Mouse (Mus musculus): ENCODE data around the gene Art3. TPM values are rescaled to one million over a fixed set of nuclear protein-coding genes. Genes with fewer than 3 reads are reported as not detected.

The Art3 gene
- not detected in 2 replicates for total RNA-seq (2017)

DNA sequence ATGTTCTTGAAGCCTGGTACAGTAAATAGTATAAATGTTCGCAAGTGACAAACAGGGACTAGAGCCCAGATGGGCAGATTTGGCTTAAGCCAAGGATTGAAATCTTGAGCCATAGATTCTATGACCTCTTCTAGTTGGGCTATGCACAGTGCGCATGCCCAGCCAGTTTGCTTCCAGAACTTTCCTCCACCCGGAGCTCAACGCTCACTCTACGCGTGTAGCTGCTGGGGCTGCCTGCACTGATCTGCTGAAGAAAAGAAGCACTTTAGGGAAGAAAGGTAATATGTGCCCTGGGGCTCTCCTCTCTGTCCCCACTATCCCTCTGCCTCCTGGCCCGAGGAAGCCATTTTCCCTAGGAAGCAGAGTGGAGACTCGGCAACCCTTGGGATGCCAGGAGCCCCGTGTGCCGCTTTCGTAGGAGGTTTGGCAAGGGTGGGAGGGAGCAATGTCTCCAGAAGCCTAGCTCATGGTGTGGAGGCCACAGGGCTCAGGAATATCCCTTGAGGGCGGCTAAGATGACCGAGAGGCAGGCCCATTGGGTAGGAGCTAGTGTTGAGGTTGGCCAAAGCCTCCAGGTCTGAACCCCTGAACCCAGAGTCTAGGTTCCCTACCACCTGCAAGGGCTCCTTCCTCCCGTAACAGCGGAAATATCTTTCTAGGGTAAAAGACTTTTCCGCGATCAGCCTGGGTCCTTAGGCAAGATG, at the start of gene Art3:
Gene Art3 (plus strand): TSS at position 193 of the 704 bp plus-strand sequence.
- no peak for ATAC-seq (replicated peaks; ENCODE audit: low read depth, poor library complexity, severe bottlenecking)

GRCm38 (mm10) chr5:92282571-92282970, 49.1 kb upstream of the Art3 start:
- ATAC-seq (replicated peaks; ENCODE audit: low read depth, poor library complexity, severe bottlenecking) = no peak

- ATAC-seq (replicated peaks; ENCODE audit: low read depth, poor library complexity, severe bottlenecking) = no peak; the same call in 1 of the 2 replicates
Observed at GRCm38 (mm10) chr5:92283107-92283506, 48.5 kb upstream of the Art3 start.

GRCm38 (mm10) chr5:92287840-92288239, 43.8 kb upstream of the Art3 start:
- ATAC-seq (replicated peaks; ENCODE audit: low read depth, poor library complexity, severe bottlenecking) = no peak

DNA sequence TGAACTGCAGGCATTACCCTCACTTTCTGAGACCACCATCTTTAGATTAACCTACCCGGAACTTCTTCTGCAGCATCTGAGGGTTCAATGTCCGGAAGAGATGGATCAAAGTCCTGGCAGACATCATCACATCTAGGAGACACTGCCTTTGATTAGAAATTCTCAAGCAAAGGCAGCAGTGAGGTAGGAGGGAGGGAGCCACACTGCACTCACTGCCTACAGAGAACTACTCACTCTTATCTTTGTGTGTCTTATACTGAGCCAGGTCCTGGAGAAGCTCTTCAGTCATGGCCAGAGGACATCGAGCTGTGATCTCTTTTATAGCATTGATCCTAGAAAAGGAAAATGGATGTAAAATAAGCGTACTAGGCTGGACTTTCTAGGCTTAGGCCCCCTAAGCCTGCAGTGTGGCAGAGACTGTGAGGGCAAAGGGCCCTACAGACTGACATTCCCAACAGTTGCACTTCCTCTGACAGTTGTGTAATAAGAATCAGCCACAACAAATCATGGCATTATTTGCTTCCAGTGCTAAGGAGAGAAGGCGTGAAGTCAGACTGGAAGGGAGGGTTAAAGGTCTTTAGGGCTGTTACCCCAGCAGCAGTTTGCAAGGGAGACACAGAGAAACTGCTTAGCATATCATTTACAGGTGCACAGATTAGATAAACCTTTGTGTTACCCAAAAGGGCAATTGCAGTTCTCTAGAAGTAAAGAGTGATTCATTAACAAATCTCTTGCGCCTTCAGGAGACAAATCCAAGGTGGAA, 39.8 kb upstream of the Art3 start:
- no peak for ATAC-seq (replicated peaks; ENCODE audit: low read depth, poor library complexity, severe bottlenecking)

GRCm38 (mm10) chr5:92294525-92294924, 37.1 kb upstream of the Art3 start:
- no peak for ATAC-seq (replicated peaks; ENCODE audit: low read depth, poor library complexity, severe bottlenecking)

DNA sequence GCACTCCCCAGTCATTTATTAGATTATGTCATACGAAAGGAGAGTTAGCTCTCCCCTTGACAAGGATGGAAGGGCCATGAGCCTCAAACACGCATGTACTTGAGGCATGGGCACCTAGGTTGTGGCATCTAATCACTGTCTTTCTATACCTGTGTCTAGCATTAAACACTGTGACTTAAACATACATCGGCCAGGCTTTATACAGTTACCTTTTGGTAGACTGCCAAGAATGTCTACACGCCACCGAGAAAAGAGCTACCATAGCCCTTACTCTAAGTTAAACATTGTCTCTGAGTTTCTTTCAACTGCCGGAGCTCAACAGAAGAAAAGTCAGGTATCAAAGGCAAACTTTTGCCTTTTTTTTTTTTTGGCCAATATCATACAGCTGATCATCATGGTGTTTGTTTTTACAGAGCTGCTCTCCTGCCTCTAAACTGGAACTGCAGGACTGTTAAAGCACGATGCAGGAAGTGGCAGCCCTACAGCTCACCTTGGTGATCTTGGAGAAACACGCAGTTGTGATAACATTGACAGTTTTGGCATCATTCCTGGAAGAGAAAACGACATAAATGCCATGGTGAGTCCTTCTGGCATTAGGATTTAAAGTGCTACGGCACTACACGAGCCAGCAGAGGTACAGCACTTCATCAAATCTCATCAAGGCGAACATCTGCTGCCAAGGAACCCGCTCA, 29.3 kb upstream of the Art3 start:
- no peak for ATAC-seq (replicated peaks; ENCODE audit: low read depth, poor library complexity, severe bottlenecking)

DNA sequence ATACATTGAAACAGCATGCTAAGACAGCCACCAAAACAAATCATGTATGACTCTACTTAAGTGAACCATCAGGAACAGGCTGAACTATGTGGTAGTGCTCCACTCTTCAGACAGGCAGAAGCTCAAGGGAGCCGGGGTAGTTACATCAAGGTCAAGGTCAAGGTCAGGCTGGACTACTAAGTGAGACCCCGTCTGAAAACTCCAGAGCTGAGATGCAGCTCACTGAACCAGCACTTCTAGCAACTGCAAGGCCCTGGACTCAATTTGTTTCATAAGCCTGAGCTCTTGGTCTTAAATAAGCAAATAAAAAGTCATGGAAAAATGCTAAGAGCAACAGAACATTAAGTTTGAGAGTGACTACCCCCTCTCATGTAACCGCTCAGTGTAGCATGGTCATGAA, 27.3 kb upstream of the Art3 start:
- no peak for ATAC-seq (replicated peaks; ENCODE audit: low read depth, poor library complexity, severe bottlenecking)

DNA sequence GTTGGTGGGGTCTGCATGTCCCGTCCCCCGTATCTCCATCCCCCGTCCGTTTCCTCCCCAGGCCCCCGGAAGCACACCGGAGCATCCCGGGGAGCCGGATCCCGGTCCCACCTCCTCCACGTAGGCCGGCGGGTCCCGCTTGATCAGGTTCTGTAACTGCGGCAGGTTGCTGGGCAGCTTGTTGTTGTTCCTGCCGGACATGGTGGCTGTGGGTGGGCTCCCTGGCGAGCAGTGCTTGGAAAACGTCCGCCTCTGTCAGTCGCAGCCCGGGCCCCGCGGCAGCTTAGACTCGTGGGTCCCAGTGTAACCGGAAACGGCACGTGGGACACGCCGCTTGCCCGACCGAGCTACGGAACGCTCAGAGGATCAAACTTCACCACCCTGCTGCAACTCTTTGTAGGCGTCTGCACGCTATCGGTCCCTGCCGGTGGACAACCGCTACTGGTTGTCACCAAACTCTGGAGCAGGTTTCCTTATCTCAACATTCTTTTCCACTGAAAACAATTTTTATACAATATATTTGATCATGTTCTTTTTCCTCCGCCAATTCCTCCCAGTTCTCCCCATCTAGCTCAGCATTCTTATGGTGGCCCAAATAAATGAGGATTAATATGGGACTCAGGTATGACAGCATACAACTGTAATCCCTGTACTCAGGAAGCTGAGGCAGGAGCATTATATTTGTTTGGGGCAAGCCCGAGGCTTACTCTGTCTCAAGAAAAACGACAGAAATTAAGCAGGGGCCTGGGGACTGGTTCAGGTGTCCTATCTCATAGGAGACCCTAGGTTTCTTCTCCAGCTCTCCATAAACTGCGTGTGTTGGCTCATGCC, 21.7 kb upstream of the Art3 start, which contains the start of gene Sdad1:
Gene Sdad1 (minus strand): TSS at position 799 of the 831 bp plus-strand sequence.
- peak; percentile 95 for ATAC-seq (replicated peaks; ENCODE audit: low read depth, poor library complexity, severe bottlenecking)

DNA sequence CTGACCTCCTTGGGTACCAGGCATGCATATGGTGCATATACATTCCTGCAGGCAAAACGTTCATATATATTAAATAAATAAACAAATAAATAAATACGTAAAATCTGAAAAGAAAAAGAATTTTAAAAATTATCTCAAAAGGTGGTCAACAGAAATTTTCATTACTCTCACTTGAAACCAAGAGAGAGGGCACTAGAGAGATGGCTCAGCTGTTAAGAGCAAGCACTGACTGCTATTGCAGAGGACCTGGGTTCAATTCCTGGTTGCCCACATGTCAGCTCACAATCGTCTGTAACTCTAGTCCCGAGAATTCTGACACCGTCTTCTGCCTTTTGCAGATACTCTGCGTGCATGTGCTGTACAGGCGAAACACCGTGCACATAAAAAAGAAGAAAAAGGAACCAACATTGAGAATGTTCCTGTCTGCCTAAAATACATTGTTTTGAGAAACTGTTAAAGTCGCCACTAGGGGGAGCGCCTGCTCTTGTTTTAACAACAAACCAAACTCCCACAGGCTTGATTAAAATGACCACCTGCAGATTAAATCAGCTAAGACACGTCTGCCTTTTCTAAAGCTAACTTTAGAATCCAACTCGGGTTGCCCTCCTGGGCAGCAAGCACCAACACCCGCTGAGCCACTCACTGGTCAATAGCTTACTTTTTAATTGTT, 19.4 kb upstream of the Art3 start:
- ATAC-seq (replicated peaks; ENCODE audit: low read depth, poor library complexity, severe bottlenecking) = peak; percentile 55

- ATAC-seq (replicated peaks; ENCODE audit: low read depth, poor library complexity, severe bottlenecking) = no peak
Observed at GRCm38 (mm10) chr5:92313776-92314175, 17.9 kb upstream of the Art3 start.

DNA sequence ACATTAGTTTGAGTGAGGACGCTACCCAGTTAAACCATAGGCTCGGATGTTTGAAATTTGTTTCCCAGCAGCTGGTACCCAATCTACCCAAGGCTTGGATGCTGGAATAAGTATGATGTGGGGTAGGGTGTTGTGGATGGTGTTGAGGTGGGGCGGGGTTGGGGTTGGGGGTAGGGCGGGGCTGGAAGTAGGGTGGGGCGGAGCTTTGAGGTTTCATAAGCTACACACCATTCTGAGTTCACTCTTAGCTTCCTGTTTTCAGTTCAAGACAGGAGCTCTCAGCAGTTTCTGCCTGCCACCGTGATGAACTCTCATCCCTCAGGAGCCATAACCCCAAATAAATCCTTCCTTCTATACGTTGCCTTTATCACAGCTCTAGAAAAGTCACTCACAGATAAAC, 13.5 kb upstream of the Art3 start:
- ATAC-seq (replicated peaks; ENCODE audit: low read depth, poor library complexity, severe bottlenecking) = peak; percentile 56; the same call in 1 of the 2 replicates

DNA sequence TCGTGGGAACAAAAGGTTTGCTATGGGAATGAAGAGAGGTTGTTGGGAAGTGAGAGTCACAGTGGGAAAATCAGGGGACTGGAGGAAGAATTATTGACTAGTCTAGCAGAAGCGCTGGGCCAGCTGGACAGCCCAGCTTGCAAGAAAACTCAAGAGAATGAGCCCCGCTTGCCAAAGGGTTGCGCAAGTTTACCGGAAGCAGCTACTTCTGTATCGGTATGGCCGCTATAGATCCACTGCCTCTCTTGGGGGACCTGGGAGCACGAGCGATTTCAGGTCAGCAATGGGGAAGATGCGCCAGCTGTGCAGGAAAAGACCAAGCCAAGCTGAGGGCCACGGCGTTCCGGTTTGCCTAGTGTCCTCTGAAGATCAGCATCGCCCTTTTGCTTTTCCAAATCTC, 13.0 kb upstream of the Art3 start:
- peak; percentile 59 for ATAC-seq (replicated peaks; ENCODE audit: low read depth, poor library complexity, severe bottlenecking)

DNA sequence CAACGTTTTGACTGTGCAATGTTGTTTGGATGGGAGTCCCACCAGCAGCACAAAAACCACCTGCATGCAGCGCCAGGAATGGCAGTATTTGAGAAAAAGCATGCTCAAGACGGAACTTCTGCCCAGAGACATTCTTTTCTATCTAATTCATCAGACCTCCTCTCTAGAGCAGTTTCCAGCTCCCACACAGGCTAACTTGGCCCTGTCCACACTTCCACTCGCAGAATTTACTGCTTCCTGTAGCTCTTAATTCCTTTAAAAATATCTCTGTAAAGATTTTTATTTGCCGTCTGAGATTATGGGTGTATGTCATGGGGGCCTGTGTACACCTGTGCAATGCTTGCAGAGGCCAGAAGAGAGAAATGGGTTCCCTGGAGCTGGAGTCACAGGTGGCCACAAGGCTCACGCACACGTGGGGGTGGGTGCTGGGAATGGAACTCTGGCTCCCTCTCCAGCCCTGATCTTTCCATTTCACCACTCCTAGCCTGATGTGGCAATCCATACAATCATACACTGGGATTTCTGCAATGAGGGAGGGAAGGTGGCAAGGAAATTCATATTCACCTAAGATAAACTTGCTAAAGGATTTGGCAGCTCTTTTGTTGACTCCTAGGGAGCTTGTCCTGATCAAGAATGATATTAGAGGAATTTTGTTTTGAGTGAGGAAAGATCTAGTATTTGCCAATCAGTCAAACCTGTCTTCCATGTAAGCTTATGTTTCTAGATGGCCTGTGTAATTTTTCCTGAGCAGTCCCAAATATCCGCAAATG, 9.8 kb upstream of the Art3 start:
- ATAC-seq (replicated peaks; ENCODE audit: low read depth, poor library complexity, severe bottlenecking) = no peak

DNA sequence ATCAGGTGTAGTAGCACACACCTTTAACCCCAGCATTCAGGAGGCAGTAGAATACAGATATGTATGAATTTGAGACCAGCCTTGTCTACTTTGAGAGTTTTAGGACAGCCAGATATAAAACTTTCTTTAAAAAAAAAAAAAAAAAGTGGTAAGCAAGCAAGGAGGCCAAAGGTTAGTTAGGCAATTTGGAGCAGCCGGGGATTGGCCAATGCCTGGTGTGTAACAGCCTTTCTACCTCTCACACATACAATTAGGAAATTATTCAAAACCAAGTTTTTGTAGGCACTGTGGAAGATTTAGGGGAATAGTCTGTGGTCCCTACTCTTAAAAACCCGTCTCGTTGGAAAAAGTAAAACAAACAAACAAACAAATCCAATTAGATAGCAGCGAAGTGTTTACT, 9.0 kb upstream of the Art3 start:
- ATAC-seq (replicated peaks; ENCODE audit: low read depth, poor library complexity, severe bottlenecking) = no peak

GRCm38 (mm10) chr5:92323264-92323663, 8.4 kb upstream of the Art3 start:
- no peak for ATAC-seq (replicated peaks; ENCODE audit: low read depth, poor library complexity, severe bottlenecking)

- peak; percentile 72 for ATAC-seq (replicated peaks; ENCODE audit: low read depth, poor library complexity, severe bottlenecking)
Observed at GRCm38 (mm10) chr5:92327367-92327766, 4.3 kb upstream of the Art3 start.

DNA sequence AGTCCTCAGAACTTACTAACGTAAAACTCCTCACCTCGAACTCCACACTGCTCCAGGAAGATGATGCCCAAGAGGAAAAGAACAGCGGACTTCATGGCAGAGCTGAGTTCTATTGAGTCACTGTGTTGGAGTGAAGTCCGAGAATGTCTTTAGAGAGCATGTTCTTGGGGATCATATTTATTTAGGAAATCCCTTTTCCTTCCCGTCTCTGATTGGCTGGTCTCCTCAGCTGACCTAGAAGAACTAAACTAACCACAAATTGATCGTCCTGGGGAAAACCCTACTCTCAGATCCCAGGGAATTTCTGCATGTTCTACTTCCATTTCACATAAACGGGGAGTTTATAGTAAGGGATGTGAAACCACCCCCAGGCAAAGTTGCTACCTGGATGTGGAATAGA, 3.7 kb upstream of the Art3 start, which contains the start of gene Cxcl9:
Gene Cxcl9 (minus strand): TSS at position 151 of the 400 bp plus-strand sequence.
- no peak for ATAC-seq (replicated peaks; ENCODE audit: low read depth, poor library complexity, severe bottlenecking)

DNA sequence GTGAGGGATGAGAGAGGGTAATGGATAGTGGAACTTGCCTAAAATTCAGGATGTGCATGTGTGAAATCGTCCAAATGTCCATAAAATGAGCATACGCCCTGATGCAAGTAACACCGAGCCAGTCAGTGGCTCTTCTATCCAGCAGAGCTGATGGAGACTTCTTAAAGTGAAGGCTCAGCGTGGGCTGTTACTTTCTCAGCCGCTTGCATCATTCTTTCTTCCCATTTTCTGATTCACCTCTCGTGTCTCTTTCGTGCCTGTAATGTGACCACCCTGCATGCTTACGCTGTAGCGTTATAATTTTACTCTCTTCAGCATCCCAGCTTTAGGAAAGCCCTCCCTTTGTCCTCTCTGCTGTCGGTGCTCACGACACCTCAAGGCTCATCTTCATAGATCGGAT, 505 bp upstream of the Art3 start:
- no peak for ATAC-seq (replicated peaks; ENCODE audit: low read depth, poor library complexity, severe bottlenecking)
